Mouse (Mus musculus) ES-E14 (cell line): ENCODE results near the gene Tfrc. TPM values are rescaled to one million over a fixed set of nuclear protein-coding genes. Genes with fewer than 3 reads are reported as not detected.

Experiments
- DNase-seq: peaks from one replicate; pipeline ENCODE4 v3.0.0-alpha.2; 2013; ENCODE audit warnings: low read depth, low spot score
- H3K27ac ChIP-seq: 2 replicates; pipeline ENCODE4 v1.5.1; 2012; ENCODE audit warnings: low read depth, mild to moderate bottlenecking, low read length, moderate library complexity, mixed read lengths; ENCODE audit not compliant: poor library complexity, insufficient read depth, severe bottlenecking
- H3K36me3 ChIP-seq: 2 replicates; pipeline ENCODE4 v1.6.1; 2012; ENCODE audit warnings: mild to moderate bottlenecking, low read length, moderate library complexity, mixed read lengths; ENCODE audit not compliant: control insufficient read depth, poor library complexity, insufficient read depth, severe bottlenecking
- H3K4me1 ChIP-seq, 2 experiments: fragments of 150-350 bp in 1 of 2; sonication (generic) in 1 of 2; 2 replicates each; pipeline ENCODE4 v1.6.1; 2012; ENCODE audit warnings: low read length in 2 of 2, mild to moderate bottlenecking in 1 of 2, mixed read lengths in 1 of 2; ENCODE audit not compliant: control insufficient read depth in 2 of 2, insufficient read depth in 2 of 2, poor library complexity in 1 of 2
- H3K4me3 ChIP-seq, 2 experiments: fragments of 150-350 bp in 1 of 2; sonication (generic) in 1 of 2; 2 replicates each; pipeline ENCODE4 v1.5.1; 2012; ENCODE audit warnings: low read length in 2 of 2, low read depth in 1 of 2, mild to moderate bottlenecking in 1 of 2, mixed read lengths in 1 of 2; ENCODE audit not compliant: insufficient read depth in 1 of 2, poor library complexity in 1 of 2, severe bottlenecking in 1 of 2
- H3K9ac ChIP-seq: 2 replicates; pipeline ENCODE4 v1.6.1; 2012; ENCODE audit warnings: low read depth, mild to moderate bottlenecking, low read length, mixed read lengths; ENCODE audit not compliant: poor library complexity, insufficient read depth, severe bottlenecking
- H3K9me3 ChIP-seq: fragments of 150-350 bp; sonication (generic); 2 replicates; pipeline ENCODE4 v1.6.1; 2012; ENCODE audit warnings: low read depth, mild to moderate bottlenecking, low read length; ENCODE audit not compliant: control insufficient read depth, insufficient read depth
- CHD2 ChIP-seq: IDR thresholded peaks from 2 replicates; pipeline ENCODE4 v1.6.1; 2014; ENCODE audit warnings: mild to moderate bottlenecking, low read depth, low read length, inconsistent platforms
- HCFC1 ChIP-seq: IDR thresholded peaks from 2 replicates; pipeline ENCODE4 v1.6.1; 2012; ENCODE audit warnings: low read length, inconsistent platforms, borderline replicate concordance; ENCODE audit not compliant: insufficient read depth
- MAFK ChIP-seq: IDR thresholded peaks from 2 replicates; pipeline ENCODE4 v1.6.1; 2014; ENCODE audit warnings: mild to moderate bottlenecking, low read depth, low read length, inconsistent platforms; ENCODE audit not compliant: insufficient read depth
- ZC3H11A ChIP-seq: IDR thresholded peaks from 2 replicates; pipeline ENCODE4 v1.6.1; 2012; ENCODE audit warnings: low read depth, mild to moderate bottlenecking, inconsistent platforms, low read length, borderline replicate concordance
- ZNF384 ChIP-seq: IDR thresholded peaks from 2 replicates; pipeline ENCODE4 v1.6.1; 2012; ENCODE audit warnings: low read depth, low read length, inconsistent platforms
- in situ Hi-C, 2 experiments: fragments of 600-800 bp; cut with MboI; formaldehyde crosslinking; loops; one replicate each; pipeline ENCODE4 v1.15.1; 2025; ENCODE audit warnings: low sequenced_read_pairs in 2 of 2, inconsistent platforms in 1 of 2; ENCODE audit not compliant: unreplicated experiment in 2 of 2
- total RNA-seq: library from RNA; depleted of rRNA; stranded (reverse); fragments of 300-350 nt; gene quantifications from 2 replicates; pipeline ENCODE4 v1.2.3, GENCODE M21; 2012

The Tfrc gene
- total RNA-seq, 1 experiment: 334 TPM

- in situ Hi-C loops: no loop called here
- H3K4me1 ChIP-seq: peaks cover 8 to 54% of the 10 kb centered on the region in 2 experiments; a peak in 3 of 4 replicates
Measured at GRCm38 (mm10) chr16:32662372-32662771, 53.7 kb downstream of the Tfrc start.

GRCm38 (mm10) chr16:32663231-32663858 is 54.6 kb downstream of the Tfrc start:
- DNase-seq: no peak
- no peak overlapping the region for H3K27ac ChIP-seq
- no peak for TF ChIP-seq MAFK
- no peak for TF ChIP-seq HCFC1
- TF ChIP-seq ZC3H11A: no peak
- TF ChIP-seq CHD2: no peak
- TF ChIP-seq ZNF384: no peak

More at GRCm38 (mm10) chr16:32662372-32662771, 53.7 kb downstream of the Tfrc start:
- TF ChIP-seq CHD2 (no peak), HCFC1 (no peak), ZNF384 (no peak), ZC3H11A (no peak), MAFK (no peak)
- DNase-seq: no peak
- Histone ChIP-seq H3K4me3 (no peak overlapping the region), H3K27ac (no peak overlapping the region), H3K36me3 (peaks cover 10% of the 10 kb centered on the region; the same call in 1 of the 2 replicates), H3K9me3 (no peaks in the 10 kb centered on the region), H3K9ac (no peak overlapping the region)

DNA sequence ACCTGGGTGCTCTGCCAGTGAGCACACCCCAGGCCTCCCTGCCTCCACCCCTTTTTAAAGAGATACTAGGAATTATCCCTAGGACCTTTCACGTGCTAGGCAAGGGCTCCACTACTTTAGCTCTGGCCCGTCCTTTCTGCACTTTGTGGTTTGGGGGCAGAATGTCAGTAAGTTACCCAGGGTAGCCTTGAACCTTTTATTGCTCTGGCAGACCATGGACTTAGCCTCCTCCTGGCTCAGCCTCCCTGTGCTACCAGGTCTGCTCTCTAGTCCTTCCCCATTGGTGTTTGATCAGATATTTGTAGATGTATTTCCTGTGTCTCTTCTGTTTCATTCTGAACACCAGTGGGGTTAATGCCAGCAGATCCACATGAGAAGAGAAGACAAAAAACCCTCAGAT is 55.5 kb downstream of the Tfrc start:
- Histone ChIP-seq H3K9ac (no peak overlapping the region), H3K27ac (no peak overlapping the region), H3K4me3 (no peak overlapping the region), H3K36me3 (peaks cover 16% of the 10 kb centered on the region; the same call in 1 of the 2 replicates), H3K9me3 (no peaks in the 10 kb centered on the region), H3K4me1 (peaks cover 8 to 53% of the 10 kb centered on the region in 2 experiments; a peak in 3 of 4 replicates)
- no peak for DNase-seq
- in situ Hi-C loops: no loop called here
- no peak for TF ChIP-seq CHD2
- no peak for TF ChIP-seq HCFC1
- no peak for TF ChIP-seq ZC3H11A
- TF ChIP-seq MAFK: no peak
- TF ChIP-seq ZNF384: no peak

More at GRCm38 (mm10) chr16:32663231-32663858, 54.6 kb downstream of the Tfrc start:
- H3K9me3 ChIP-seq: no peaks in the 10 kb centered on the region
- no peak overlapping the region for H3K9ac ChIP-seq
- in situ Hi-C loops: no loop called here
- H3K4me1 ChIP-seq: peaks cover 8 to 54% of the 10 kb centered on the region in 2 experiments; a peak in 3 of 4 replicates
- peaks cover 14% of the 10 kb centered on the region; the same call in 1 of the 2 replicates for H3K36me3 ChIP-seq
- H3K4me3 ChIP-seq: no peak overlapping the region

DNA sequence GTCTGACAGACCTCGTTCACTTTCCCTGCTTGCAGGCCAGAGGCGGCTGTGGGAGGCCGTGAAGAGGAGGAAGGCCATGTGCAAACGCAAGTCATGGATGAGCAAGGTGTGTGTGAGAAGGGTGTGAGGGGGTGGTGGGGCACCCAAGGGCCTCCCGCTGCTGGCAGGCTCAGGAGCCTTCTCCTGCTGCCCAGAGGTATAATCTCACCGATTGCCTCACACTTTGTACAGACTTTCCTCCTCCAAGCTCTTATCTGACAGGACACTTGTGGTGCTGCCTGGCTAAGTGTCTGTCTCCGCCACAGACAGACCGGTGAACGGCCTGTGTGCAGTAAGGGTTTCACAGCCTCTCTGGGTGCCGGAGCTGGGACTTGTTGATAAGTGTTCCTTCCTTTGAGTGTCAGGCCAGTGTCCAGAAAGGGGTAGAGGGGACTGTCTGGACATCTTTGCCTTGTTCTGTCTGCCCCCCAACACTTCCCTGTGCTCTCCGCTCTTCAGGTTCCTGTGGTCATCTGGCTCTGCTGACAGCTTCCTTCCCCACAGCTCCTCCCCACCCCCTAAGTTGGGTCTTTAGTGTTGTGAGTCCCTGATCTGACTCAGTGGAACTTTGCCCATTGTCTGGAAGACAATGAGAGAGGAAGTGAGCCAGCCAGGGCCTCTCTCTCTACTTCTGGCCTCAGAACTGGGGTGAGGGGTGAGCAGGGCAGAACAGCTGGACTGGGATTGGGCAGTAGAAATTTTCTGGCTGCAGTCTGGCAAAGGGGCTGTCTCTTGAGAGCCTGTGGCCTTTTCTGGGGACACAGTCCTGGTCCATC is 57.3 kb downstream of the Tfrc start:
- H3K36me3 ChIP-seq: peaks cover 33% of the 10 kb centered on the region
- no peak overlapping the region for H3K9ac ChIP-seq
- no peaks in the 10 kb centered on the region for H3K9me3 ChIP-seq
- TF ChIP-seq ZC3H11A (no peak), ZNF384 (no peak), MAFK (no peak), CHD2 (no peak), HCFC1 (no peak)
- H3K4me3 ChIP-seq: peak overlapping the region in 1 of 2 experiments; percentile 12; a peak in 2 of 4 replicates
- in situ Hi-C loops: no loop called here
- DNase-seq: no peak
- H3K27ac ChIP-seq: peak overlapping the region; percentile 67
- peaks cover 8 to 43% of the 10 kb centered on the region in 2 experiments; a peak in 3 of 4 replicates for H3K4me1 ChIP-seq
